Mouse (Mus musculus) CH12.LX (cell line): ENCODE measurements at regions not wholly inside any gene's neighbourhood (a gene's known extent, or its start where the extent isn't known, plus 50 kb on each side); places are given as distances from the start of the nearest gene placed in this dataset.

Experiments
- DNase-seq: peaks from one replicate; pipeline ENCODE4 v3.0.0-alpha.2; 2013; ENCODE audit errors: extremely low read depth
- H3K27ac ChIP-seq: 2 replicates; pipeline ENCODE4 v1.5.1; 2012; ENCODE audit warnings: low read depth, mild to moderate bottlenecking, control low read depth, moderate library complexity; ENCODE audit not compliant: insufficient read depth
- H3K27me3 ChIP-seq: replicated peaks from 2 replicates; pipeline ENCODE3; 2012; ENCODE audit warnings: inconsistent platforms
- H3K36me3 ChIP-seq, 2 experiments: replicated peaks in 1 of 2; 2 replicates each; pipeline versions ENCODE3 to v1.6.1; 2012; ENCODE audit warnings: inconsistent platforms in 1 of 2, low read length in 1 of 2, mild to moderate bottlenecking in 1 of 2, mixed read lengths in 1 of 2, moderate library complexity in 1 of 2; ENCODE audit not compliant: control insufficient read depth in 1 of 2, insufficient read depth in 1 of 2
- H3K4me1 ChIP-seq, 2 experiments: 2 replicates each; pipeline ENCODE4 v1.6.1; 2012; ENCODE audit warnings: inconsistent platforms in 1 of 2, moderate library complexity in 1 of 2; ENCODE audit not compliant: insufficient read depth in 2 of 2, control insufficient read depth in 1 of 2
- H3K4me2 ChIP-seq: 2 replicates; pipeline ENCODE4 v1.6.1; 2012; ENCODE audit warnings: low read depth, mild to moderate bottlenecking, control low read depth; ENCODE audit not compliant: poor library complexity, insufficient read depth, severe bottlenecking
- H3K4me3 ChIP-seq, 3 experiments: fragments of 150-350 bp in 1 of 3; sonication (generic) in 1 of 3; replicated peaks in 1 of 3; 2 replicates each; pipeline versions ENCODE3 to v1.5.1; 2011 to 2012; ENCODE audit warnings: low read depth in 2 of 3, low read length in 2 of 3, mild to moderate bottlenecking in 2 of 3, moderate library complexity in 2 of 3, control low read depth in 1 of 3, improper control_type of control experiment in 1 of 3, inconsistent platforms in 1 of 3, mixed read lengths in 1 of 3; ENCODE audit not compliant: poor library complexity in 1 of 3
- H3K79me2 ChIP-seq: replicated peaks from 2 replicates; pipeline ENCODE4 v1.6.1; 2012; ENCODE audit warnings: mild to moderate bottlenecking, moderate library complexity; ENCODE audit not compliant: control insufficient read depth, poor library complexity, insufficient read depth, severe bottlenecking; ENCODE audit errors: extremely low read depth
- H3K9ac ChIP-seq: 2 replicates; pipeline ENCODE4 v1.6.1; 2012; ENCODE audit warnings: low read depth, mild to moderate bottlenecking, control low read depth, moderate library complexity; ENCODE audit not compliant: insufficient read depth
- H3K9me3 ChIP-seq: replicated peaks from 2 replicates; pipeline ENCODE3; 2012; ENCODE audit warnings: low read length, inconsistent platforms, mixed read lengths
- CHD1 ChIP-seq: IDR thresholded peaks from 2 replicates; pipeline ENCODE4 v1.6.1; 2012; ENCODE audit warnings: low read depth, low read length, improper control_type of control experiment, inconsistent platforms
- CTCF ChIP-seq, 2 experiments: IDR thresholded peaks in 1 of 2; conservative IDR thresholded peaks in 1 of 2; 2 replicates each; pipeline ENCODE4 v1.5.1; 2011 to 2012; ENCODE audit warnings: low read depth in 2 of 2, low read length in 2 of 2, improper control_type of control experiment in 1 of 2, inconsistent platforms in 1 of 2, mild to moderate bottlenecking in 1 of 2, moderate library complexity in 1 of 2
- ELF1 ChIP-seq: IDR thresholded peaks from 2 replicates; pipeline ENCODE4 v1.6.1; 2014; ENCODE audit warnings: low read depth, mild to moderate bottlenecking, inconsistent platforms, low read length, improper control_type of control experiment
- EP300 ChIP-seq: IDR thresholded peaks from 2 replicates; pipeline ENCODE4 v1.6.1; 2011; ENCODE audit warnings: low read length, improper control_type of control experiment
- ETS1 ChIP-seq: conservative IDR thresholded peaks from 2 replicates; pipeline ENCODE4 v1.6.1; 2012; ENCODE audit warnings: low read depth, mild to moderate bottlenecking, inconsistent platforms, low read length, improper control_type of control experiment, moderate library complexity
- MAFK ChIP-seq: IDR thresholded peaks from 2 replicates; pipeline ENCODE4 v1.6.1; 2011; ENCODE audit warnings: low read length, improper control_type of control experiment; ENCODE audit not compliant: insufficient replicate concordance
- MEF2A ChIP-seq: IDR thresholded peaks from 2 replicates; pipeline ENCODE4 v1.6.1; 2014; ENCODE audit warnings: low read depth, mild to moderate bottlenecking, inconsistent platforms, low read length, improper control_type of control experiment, borderline replicate concordance
- NELFE ChIP-seq: IDR thresholded peaks from 2 replicates; pipeline ENCODE4 v1.6.1; 2011; ENCODE audit warnings: low read depth, low read length, improper control_type of control experiment
- NRF1 ChIP-seq: IDR thresholded peaks from 2 replicates; pipeline ENCODE4 v1.6.1; 2014; ENCODE audit warnings: low read depth, mild to moderate bottlenecking, inconsistent platforms, low read length, improper control_type of control experiment, moderate library complexity
- RAD21 ChIP-seq: IDR thresholded peaks from 2 replicates; pipeline ENCODE4 v1.6.1; 2011; ENCODE audit warnings: low read depth, mild to moderate bottlenecking, low read length, improper control_type of control experiment, moderate library complexity
- SMC3 ChIP-seq: IDR thresholded peaks from 2 replicates; pipeline ENCODE4 v1.6.1; 2011; ENCODE audit warnings: low read depth, low read length, improper control_type of control experiment
- UBTF ChIP-seq: IDR thresholded peaks from 2 replicates; pipeline ENCODE4 v1.6.1; 2012; ENCODE audit warnings: low read depth, mild to moderate bottlenecking, inconsistent platforms, low read length, improper control_type of control experiment, moderate library complexity
- USF1 ChIP-seq: IDR thresholded peaks from 2 replicates; pipeline ENCODE4 v1.6.1; 2014; ENCODE audit warnings: low read depth, mild to moderate bottlenecking, inconsistent platforms, low read length, improper control_type of control experiment
- ZKSCAN1 ChIP-seq: IDR thresholded peaks from 2 replicates; pipeline ENCODE4 v1.6.1; 2012; ENCODE audit warnings: low read depth, inconsistent platforms, low read length, improper control_type of control experiment, borderline replicate concordance
- ZNF384 ChIP-seq: IDR thresholded peaks from 2 replicates; pipeline ENCODE4 v1.6.1; 2012; ENCODE audit warnings: low read depth, low read length, improper control_type of control experiment, inconsistent platforms
- dilution Hi-C: fragments of 300-500 bp; cut with MboI; formaldehyde crosslinking; loops from 2 replicates; pipeline ENCODE4 v1.14.3; 2020; ENCODE audit warnings: low sequenced_read_pairs; ENCODE audit not compliant: extremely low pct_unique_long_range_greater_than_20kb, extremely low pct_ligation_motif_present
- in situ Hi-C: fragments of 300-500 bp; cut with MboI; formaldehyde crosslinking; loops from 3 replicates; pipeline ENCODE4 v1.14.3; 2019; ENCODE audit warnings: low sequenced_read_pairs, low pct_ligation_motif_present, low pct_unique_long_range_greater_than_20kb, mixed read lengths

- Histone ChIP-seq H3K79me2 (no peaks in the 10 kb centered on the region), H3K4me1 (peaks cover 0 to 17% of the 10 kb centered on the region in 2 experiments; a peak in 2 of 4 replicates), H3K9ac (no peak overlapping the region), H3K4me3 (no peak overlapping the region), H3K9me3 (no peaks in the 10 kb centered on the region), H3K4me2 (peak overlapping the region; percentile 22; the same call in 1 of the 2 replicates), H3K27ac (no peak overlapping the region), H3K36me3 (no peaks in the 10 kb centered on the region), H3K27me3 (no peaks in the 10 kb centered on the region)
- TF ChIP-seq MEF2A (0 out of 2 replicates have a peak, but pooled peaks have one; percentile 25), NELFE (no peak)
- in situ Hi-C loops (no loop called here), dilution Hi-C loops (no loop called here)
- DNase-seq = no peak
Measured at GRCm38 (mm10) chr6:108952389-108952788, 123.9 kb downstream of the Edem1 start.

- Histone ChIP-seq H3K27me3 (no peaks in the 10 kb centered on the region), H3K4me2 (no peak overlapping the region), H3K9ac (no peak overlapping the region), H3K36me3 (no peaks in the 10 kb centered on the region)
- dilution Hi-C loops = no loop called here
- TF ChIP-seq EP300 = no peak
- TF ChIP-seq USF1 = no peak
- TF ChIP-seq, all 38 proteins: peak for 0
- Histone ChIP-seq H3K27ac (no peak overlapping the region), H3K4me3 (no peak overlapping the region), H3K79me2 (no peaks in the 10 kb centered on the region), H3K4me1 (no peaks in the 10 kb centered on the region), H3K9me3 (no peaks in the 10 kb centered on the region)
- in situ Hi-C loops = no loop called here
- no peak for DNase-seq
Measured at GRCm38 (mm10) chr6:108962810-108963209, 134.4 kb downstream of the Edem1 start.

- dilution Hi-C loops = no loop called here
- no peak overlapping the region for H3K4me3 ChIP-seq
- H3K27me3 ChIP-seq = no peaks in the 10 kb centered on the region
- no peaks in the 10 kb centered on the region for H3K4me1 ChIP-seq
- H3K79me2 ChIP-seq = no peaks in the 10 kb centered on the region
- no peaks in the 10 kb centered on the region for H3K9me3 ChIP-seq
- DNase-seq = peak; percentile 55
- H3K4me2 ChIP-seq = no peak overlapping the region
- no peak overlapping the region for H3K9ac ChIP-seq
- TF ChIP-seq RAD21 = peak; percentile 84
- TF ChIP-seq ZNF384 = no peak
- TF ChIP-seq UBTF = no peak
- peak; percentile 43 to 77; a peak in 3 of 4 replicates for TF ChIP-seq CTCF (conservative IDR thresholded peaks at IDR 0.05 in 1 of 2, IDR thresholded peaks at IDR 0.05 in 1 of 2; ENCODE audit: low read depth in 2 of 2, low read length in 2 of 2)
- TF ChIP-seq EP300 = no peak
- no peak for TF ChIP-seq ZKSCAN1
- no peak for TF ChIP-seq ETS1
- TF ChIP-seq MAFK = no peak
- no peak for TF ChIP-seq CHD1
- peak; percentile 64 for TF ChIP-seq SMC3
- no peak for TF ChIP-seq NRF1
- no peak for TF ChIP-seq ELF1
- no peak for TF ChIP-seq NELFE
- in situ Hi-C loops = no loop called here
- no peaks in the 10 kb centered on the region for H3K36me3 ChIP-seq
- no peak overlapping the region for H3K27ac ChIP-seq
Measured at GRCm38 (mm10) chr6:108963295-108963694, 134.9 kb downstream of the Edem1 start.
